Mouse (Mus musculus) 3134 (cell line): Measurements from ENCODE around the gene Ddo.

ENCODE experiments used
- DNase-seq: peaks from one replicate; pipeline ENCODE4 v3.0.0-alpha.2; 2011; ENCODE audit warnings: low spot score; ENCODE audit not compliant: insufficient read length; ENCODE audit errors: extremely low read depth

Gene Ddo

GRCm38 (mm10) chr10:40715151-40715550 is 85.3 kb downstream of the Ddo start:
- no peak for DNase-seq

- DNase-seq: no peak
Measured at GRCm38 (mm10) chr10:40716296-40716695, 86.5 kb downstream of the Ddo start.

- no peak for DNase-seq
Measured at GRCm38 (mm10) chr10:40716713-40717112, 86.9 kb downstream of the Ddo start.

GRCm38 (mm10) chr10:40718362-40718761 is 88.6 kb downstream of the Ddo start:
- no peak for DNase-seq

- no peak for DNase-seq
Measured at GRCm38 (mm10) chr10:40719062-40719461, 89.3 kb downstream of the Ddo start.

GRCm38 (mm10) chr10:40720883-40721282 is 91.1 kb downstream of the Ddo start:
- DNase-seq: no peak

- DNase-seq: no peak
Measured at GRCm38 (mm10) chr10:40724342-40724741, 94.5 kb downstream of the Ddo start.

GRCm38 (mm10) chr10:40725066-40725465 is 95.3 kb downstream of the Ddo start:
- no peak for DNase-seq

GRCm38 (mm10) chr10:40725471-40725870 is 95.7 kb downstream of the Ddo start:
- no peak for DNase-seq

- no peak for DNase-seq
Measured at GRCm38 (mm10) chr10:40726288-40726902, 96.6 kb downstream of the Ddo start.

- DNase-seq: no peak
Measured at GRCm38 (mm10) chr10:40726989-40727388, 97.2 kb downstream of the Ddo start.

GRCm38 (mm10) chr10:40730200-40730599 is 100.4 kb downstream of the Ddo start:
- no peak for DNase-seq
